Mouse (Mus musculus) urinary bladder, adult 18-20 months (tissue): ENCODE results near the gene Lrrc8d.

ENCODE experiments used
- DNase-seq, 2 experiments: peaks; one replicate each; pipeline ENCODE4 v3.0.0; 2022; ENCODE audit warnings: low spot score in 2 of 2, mixed read lengths in 2 of 2

The Lrrc8d gene

GRCm38 (mm10) chr5:105699141-105700069, at the start of gene Lrrc8d:
Gene Lrrc8d, plus strand, starts transcription at chr5:105699969.
- DNase-seq: peak; percentile 77 to 84

- no peak for DNase-seq
Observed at GRCm38 (mm10) chr5:105650728-105651479, 48.9 kb upstream of the Lrrc8d start.

- no peak for DNase-seq
Observed at GRCm38 (mm10) chr5:105651561-105651991, 48.2 kb upstream of the Lrrc8d start.

- peak; percentile 47 to 75 for DNase-seq
Observed at GRCm38 (mm10) chr5:105654237-105655063, 45.3 kb upstream of the Lrrc8d start.

- DNase-seq: no peak
Observed at GRCm38 (mm10) chr5:105655100-105655734, 44.6 kb upstream of the Lrrc8d start.

GRCm38 (mm10) chr5:105661894-105662293, 37.9 kb upstream of the Lrrc8d start:
- DNase-seq: no peak

- no peak for DNase-seq
Observed at GRCm38 (mm10) chr5:105666930-105667329, 32.8 kb upstream of the Lrrc8d start.

GRCm38 (mm10) chr5:105667411-105667810, 32.4 kb upstream of the Lrrc8d start:
- DNase-seq: no peak

- no peak for DNase-seq
Observed at GRCm38 (mm10) chr5:105669086-105669485, 30.7 kb upstream of the Lrrc8d start.

- no peak for DNase-seq
Observed at GRCm38 (mm10) chr5:105669508-105670353, 30.0 kb upstream of the Lrrc8d start.

GRCm38 (mm10) chr5:105672332-105672731, 27.4 kb upstream of the Lrrc8d start:
- no peak for DNase-seq

- DNase-seq: no peak
Observed at GRCm38 (mm10) chr5:105675511-105675910, 24.3 kb upstream of the Lrrc8d start.

- DNase-seq: no peak
Observed at GRCm38 (mm10) chr5:105677071-105677470, 22.7 kb upstream of the Lrrc8d start.

- no peak for DNase-seq
Observed at GRCm38 (mm10) chr5:105678243-105678642, 21.5 kb upstream of the Lrrc8d start.

- no peak for DNase-seq
Observed at GRCm38 (mm10) chr5:105679261-105679660, 20.5 kb upstream of the Lrrc8d start.

- no peak for DNase-seq
Observed at GRCm38 (mm10) chr5:105679921-105680843, 19.6 kb upstream of the Lrrc8d start.

GRCm38 (mm10) chr5:105682143-105682611, 17.6 kb upstream of the Lrrc8d start:
- no peak for DNase-seq

- DNase-seq: no peak
Observed at GRCm38 (mm10) chr5:105683912-105684350, 15.8 kb upstream of the Lrrc8d start.
